Mouse (Mus musculus) heart, adult 18-20 months (tissue): ENCODE results near the gene Ipo5. TPM values are rescaled to one million over a fixed set of nuclear protein-coding genes. Genes with fewer than 3 reads are reported as not detected.

Source experiments
- DNase-seq, 2 experiments: peaks; one replicate each; pipeline ENCODE4 v3.0.0; 2021 to 2022; ENCODE audit warnings: mixed read lengths in 1 of 2
- long read RNA-seq, 2 experiments: library from polyadenylated mRNA; stranded (forward); transcript quantifications; one replicate each; pipeline ENCODE4 v2.0.0; 2021
- total RNA-seq, 2 experiments: library from RNA; stranded (reverse); gene quantifications; 2 replicates each; pipeline ENCODE4 v1.2.3; 2021

Ipo5 gene
- 100 to 1,000 TPM; 114 to 118 TPM for total RNA-seq
- long read RNA-seq, experiment 1, full-length matches to known transcripts, result 59 of 84 reads
- long read RNA-seq, experiment 1, partial matches to known transcripts, result 21 of 84 reads
- long read RNA-seq, experiment 1, other reads (novel, unspliced or antisense), result 4 of 84 reads
- long read RNA-seq, experiment 2, full-length matches to known transcripts, result 19 of 38 reads
- long read RNA-seq, experiment 2, partial matches to known transcripts, result 11 of 38 reads
- long read RNA-seq, experiment 2, other reads (novel, unspliced or antisense), result 8 of 38 reads

DNA sequence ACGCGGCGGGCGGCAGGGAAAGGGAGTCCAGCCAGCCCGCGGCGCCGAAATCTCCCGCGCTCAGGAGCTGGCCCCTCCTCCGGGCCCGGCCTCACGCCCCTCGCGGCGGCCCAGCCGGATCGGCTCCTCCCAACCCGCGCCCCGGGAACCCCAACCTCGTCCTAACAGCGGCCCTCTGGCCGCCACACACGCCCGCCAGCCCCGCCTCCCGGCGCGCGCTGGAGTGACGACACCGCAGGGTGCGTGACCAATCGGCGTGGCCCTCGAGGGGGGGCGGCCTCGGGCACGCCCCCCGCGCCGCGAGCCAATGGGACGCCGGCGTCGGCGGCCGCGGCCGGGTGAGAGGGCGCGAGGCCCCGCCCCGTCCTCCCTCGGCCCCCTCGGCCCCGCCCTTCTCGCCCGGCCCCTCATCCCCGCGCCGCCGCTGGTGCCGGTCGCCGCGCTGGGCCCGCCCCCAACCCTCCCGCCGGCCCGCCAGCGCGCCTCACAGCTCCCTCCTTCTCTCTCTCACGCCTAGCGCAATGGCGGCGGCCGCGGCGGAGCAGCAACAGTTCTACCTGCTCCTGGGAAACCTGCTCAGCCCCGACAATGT, at the start of gene Ipo5:
Gene Ipo5 (plus strand): TSS at position 492 of the 592 bp plus-strand sequence.
- DNase-seq, result peak; percentile 96 to 97

DNA sequence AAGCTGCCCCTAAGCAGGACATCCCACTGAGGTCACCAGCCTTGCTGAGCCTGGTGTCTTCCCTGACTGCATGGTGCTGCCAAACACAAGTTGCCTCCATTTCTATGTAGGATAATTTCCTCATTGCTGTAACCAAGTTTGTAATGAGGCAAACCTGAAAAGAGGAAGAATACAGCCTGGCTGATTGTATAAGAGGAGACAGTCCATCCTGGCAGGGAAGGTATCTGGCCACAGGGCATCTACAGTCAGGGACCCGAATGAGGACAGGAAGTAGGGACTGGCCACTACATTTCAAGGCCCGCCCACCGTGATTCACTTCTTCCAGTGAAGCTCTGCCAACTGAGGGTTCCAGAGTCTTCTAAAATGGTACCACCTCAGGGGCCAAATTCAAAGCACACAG, 47.8 kb upstream of the Ipo5 start:
- DNase-seq, result no peak

DNA sequence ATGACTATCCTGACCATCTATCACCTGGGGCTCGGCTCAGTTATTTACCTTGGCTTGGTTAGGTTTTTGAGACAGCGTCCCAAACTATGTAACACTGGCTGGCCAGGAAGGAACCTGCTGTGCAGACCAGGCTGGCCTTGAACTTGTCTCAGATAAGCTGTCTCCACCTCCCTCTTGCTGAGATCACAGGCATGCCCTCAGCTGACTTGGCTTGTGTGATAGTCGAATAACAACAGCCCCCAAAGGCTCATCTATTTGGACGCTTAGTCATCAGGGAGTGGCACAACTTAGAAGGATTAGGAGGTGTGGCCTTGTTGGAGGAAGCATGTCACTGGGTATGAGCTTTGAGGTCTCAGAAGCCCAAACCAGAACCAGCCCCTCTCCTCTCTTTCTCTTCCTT, 46.1 kb upstream of the Ipo5 start:
- DNase-seq, result no peak

DNA sequence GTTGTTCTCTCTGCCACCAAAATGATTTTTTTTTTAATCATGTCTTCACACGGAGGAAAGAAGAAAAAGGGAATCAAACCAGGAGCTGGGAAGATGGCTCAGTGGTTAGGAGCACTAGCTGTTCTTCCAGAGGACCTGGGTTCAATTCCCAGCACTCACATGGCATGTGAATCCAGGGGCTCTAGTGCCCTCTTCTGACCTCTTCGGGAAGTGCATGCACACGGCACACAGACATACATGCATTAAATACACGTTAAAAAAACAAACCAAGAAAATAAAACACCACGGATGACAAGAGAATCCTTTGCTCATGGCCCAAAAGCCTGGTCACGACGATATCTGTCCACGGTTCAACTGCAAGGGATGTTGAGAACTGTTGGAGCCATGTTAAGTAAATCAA, 44.5 kb upstream of the Ipo5 start:
- DNase-seq, result no peak

DNA sequence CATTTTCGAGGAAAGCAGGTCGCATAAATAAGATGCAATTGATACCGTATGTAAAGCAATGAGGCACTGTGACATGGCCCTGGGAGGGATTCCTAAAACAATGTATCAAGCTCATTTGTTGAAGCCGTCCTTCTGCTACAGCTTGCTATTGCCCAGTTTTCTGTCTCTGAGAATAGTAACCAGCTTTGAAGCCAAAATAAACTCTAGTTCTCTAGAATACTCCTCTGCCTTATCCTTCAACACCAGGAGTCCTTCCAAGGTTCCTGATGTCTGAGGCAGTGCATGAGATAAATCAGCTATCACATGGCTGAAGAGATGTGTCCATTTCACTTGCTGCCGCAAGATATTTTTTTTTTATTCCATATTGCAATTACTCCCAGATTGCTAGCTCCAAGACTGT, 43.9 kb upstream of the Ipo5 start:
- peak; percentile 38 to 52 for DNase-seq

DNA sequence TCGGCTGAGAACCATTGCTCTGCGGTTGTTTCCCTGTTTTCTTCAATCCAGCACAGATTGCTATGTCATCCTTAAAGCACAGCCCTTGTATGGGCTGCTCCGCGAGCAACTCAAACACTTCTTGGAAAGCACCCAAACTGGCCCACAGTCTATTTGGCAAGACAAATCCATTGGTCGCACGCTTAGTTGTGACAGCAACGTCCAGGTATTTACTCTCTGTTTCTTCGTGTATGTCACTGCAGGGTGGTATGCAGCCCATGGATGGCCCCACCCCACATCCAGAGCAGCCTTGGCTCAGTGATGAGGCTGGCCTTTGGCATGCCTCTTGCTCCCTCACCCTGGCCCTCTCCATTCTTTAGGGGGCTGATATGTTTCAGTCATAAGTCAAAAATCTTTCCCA, 42.5 kb upstream of the Ipo5 start:
- peak; percentile 66 to 71 for DNase-seq

DNA sequence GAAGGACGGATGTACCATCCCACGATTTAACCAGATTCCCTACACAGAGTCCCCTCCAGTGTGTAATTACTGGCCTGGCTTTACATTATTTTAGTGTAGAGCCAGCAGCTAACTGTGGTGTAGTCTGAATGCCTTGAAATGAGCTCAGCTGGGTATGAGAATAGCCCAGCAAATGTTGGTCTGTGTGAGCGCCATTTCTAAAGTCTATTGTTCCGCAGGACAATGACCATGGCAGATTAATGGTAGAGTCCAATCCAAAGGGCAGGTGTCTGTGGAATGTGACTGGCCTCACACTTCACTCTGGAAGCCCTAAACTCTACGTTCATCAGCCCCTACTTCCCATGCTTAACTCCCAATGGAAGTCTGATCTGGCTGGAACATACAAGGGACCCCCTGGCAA, 40.3 kb upstream of the Ipo5 start:
- no peak for DNase-seq

DNA sequence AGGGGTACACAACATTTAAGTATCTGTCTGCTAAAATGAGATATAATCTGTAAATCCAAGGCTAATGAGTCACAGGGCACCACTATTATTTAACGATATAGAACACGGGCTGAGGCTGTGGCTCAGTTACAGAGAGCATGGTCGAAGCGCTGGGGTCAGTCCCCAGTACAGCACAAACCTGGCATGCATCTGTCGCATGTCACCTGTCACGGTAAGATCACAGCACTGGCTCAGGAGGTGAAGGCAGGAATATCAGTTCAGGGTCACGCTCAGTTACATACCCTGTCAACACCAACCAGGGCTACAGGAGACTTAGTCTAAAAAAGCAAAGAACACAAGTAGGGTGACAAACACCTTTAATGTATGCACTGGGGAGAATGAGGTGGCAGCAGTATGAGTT, 36.6 kb upstream of the Ipo5 start:
- no peak for DNase-seq

DNA sequence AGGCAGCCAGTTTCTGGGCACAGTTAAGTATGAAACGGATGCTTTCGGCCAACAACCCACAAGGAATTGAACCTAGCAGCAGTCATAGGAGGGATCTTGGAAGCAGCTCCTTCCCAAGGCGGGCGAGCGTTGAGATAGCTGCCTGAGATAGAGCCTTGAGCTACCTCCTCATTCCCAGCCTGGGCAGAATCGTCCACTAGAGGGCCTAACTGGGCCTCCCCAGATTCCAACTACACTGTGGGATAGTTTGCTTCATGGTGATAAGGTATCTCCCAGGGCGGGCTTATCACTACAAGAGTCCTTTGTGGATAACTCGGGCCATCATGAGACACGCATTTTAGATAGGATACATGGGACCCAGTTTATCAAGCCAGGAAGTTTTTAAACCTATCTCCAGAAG, 35.9 kb upstream of the Ipo5 start:
- DNase-seq, result peak in 1 of 2 experiments; percentile 7

DNA sequence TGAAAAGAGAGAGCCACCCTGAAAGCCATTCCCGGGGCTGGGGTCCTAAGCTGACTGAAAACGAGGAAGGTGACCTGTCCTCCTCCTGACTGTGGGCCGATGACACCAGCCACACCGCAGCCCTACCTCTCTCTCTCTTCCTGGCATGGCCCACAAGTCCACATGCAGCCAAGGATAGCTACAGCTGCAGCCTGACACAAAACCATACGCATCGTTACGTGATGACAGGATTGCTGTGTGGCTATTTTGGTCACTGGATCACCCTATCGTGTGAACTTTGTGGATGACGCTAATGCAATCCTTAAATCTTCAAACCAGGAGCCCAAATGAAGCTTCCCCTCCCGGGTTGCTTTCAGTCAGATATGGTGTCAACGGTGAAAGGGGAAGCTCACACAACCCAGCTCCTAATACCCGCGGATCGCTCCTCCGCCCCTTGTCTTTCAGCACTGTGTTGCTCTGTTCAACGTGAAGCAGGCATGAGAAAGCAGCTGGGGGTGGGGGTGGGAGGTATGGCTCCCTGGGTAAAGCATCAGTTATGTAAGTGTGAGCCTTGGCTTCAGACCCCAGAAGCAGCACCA, 35.1 kb upstream of the Ipo5 start:
- DNase-seq, result peak; percentile 36 to 44

DNA sequence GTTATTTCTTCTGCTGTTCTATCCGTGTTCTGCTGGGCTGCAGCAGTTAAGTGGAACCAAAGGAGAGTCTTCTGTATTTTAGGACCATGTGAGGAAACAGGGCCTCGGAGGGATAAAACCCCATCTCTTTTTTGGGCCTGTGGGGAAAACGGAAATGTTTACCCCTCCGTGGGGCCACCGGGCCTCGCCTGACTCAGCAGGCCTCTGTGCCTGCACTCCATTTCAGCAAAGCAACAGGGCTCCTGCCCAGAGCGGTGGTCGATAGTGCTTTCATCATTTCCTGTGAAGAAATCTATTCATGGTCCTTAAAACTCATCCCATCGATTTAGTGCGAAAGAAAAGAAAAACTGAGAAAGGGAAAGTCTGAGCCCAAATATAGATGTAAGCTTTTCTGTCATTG, 33.9 kb upstream of the Ipo5 start:
- DNase-seq, result no peak

DNA sequence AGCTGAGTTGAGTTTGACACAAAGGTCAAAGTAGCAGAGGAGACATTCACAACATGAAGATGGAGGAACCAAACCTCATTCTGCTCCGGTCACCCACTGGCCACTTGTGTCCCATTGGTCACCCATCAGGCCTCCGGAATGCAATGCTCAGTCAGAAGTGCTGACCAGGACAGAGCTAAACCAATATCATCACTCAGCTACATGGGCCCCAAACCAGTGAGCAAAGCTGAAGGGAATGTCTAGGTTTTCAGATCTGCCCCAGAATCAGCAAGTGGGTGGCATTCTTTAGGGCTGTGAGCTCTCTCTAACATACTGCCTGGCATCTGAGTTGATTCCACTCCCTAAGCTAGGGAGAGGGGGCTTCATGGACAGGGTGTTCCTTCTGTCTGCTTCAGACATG, 32.0 kb upstream of the Ipo5 start:
- DNase-seq, result no peak

DNA sequence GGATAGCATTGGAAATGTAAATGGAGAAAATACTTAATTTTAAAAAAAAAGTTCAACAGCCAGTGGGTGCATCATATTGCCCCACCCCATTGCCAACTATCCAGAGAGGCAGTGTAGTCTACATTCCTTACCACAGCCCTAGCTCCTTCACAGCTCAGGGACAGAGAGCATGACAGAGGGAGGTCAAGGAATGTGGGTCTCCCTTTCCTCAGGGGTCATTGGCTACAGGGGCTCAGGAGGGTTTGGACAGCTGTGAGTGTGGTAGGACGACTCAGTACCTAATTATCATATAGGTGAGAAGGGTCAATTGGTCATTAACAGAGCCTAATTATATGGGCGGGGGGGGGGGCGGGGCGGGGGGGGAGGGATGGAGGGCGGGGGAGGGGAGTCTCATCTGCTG, 30.4 kb upstream of the Ipo5 start:
- no peak for DNase-seq

DNA sequence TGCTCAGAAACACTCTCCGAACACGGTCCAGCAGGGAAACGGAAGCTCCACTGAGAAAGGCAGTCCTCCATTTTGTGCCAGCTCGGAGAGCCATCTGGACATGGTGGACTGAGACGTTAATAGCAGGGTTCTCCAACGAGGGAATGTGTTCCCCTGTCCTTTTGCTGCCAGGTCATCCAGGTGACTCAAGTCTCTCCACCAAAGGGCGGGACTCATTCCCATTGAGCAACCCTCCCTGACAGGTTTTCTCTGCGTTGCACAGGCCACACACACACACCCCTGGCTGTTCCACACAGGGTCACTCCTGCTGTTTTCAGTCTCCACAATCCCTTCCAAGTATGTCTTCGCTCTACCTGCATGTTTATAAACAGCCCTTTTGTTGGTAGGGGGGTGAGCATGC, 30.0 kb upstream of the Ipo5 start:
- no peak for DNase-seq

DNA sequence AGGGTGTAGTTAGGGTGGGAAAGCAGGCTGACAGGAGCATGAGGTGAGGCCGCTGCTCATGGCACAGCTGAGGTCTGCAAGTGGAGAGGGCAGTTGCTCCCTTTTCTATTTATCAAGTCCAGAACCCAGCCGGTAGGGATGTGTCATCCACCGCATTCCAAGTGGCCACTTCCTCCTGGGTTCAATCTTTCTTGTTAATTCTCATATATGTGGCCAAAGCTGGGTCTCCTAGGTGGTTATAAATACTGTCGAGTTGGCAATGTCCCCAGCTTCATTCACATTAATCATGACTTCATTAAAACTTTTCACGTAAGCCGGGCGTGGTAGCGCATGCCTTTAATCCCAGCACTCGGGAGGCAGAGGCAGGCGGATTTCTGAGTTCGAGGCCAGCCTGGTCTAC, 22.3 kb upstream of the Ipo5 start:
- no peak for DNase-seq

DNA sequence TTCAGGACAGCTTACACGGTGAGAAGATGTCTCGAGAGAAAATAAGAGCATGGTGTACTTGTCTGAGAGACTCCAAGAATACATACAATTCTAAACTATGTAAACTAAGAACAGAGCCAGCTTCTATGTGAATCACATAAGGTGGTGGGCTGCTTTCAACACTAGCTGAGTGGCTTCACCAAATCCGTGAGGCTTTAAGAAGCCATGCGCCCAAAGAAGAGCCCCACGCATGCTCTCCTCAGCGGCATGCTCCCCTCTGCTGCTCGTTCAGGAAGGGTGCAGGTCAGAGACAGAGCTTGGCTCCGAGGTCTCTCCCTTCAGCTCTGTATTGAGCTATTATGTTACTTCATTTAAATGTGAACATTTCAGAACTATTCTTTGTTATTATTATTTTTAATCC, 18.7 kb upstream of the Ipo5 start:
- DNase-seq, result no peak

DNA sequence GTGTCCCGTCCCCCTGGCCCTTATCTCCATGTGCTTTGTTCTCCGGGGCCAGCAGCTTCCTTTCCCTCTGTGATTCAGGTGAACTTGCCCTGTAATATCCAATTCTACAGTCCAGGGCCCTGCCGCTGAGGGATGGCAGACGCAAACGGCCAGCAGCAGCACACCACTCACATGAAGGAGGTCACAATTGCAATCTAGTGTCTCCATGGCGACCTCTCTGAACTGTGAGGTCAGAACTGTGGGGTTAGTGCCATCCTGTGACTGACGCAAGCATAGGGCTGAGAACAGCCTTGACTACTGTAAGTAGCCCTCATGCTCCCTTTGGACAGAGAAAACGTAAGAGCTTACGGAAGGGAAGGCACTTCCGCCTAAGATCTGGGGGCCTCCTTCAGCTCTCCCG, 14.4 kb upstream of the Ipo5 start:
- no peak for DNase-seq

DNA sequence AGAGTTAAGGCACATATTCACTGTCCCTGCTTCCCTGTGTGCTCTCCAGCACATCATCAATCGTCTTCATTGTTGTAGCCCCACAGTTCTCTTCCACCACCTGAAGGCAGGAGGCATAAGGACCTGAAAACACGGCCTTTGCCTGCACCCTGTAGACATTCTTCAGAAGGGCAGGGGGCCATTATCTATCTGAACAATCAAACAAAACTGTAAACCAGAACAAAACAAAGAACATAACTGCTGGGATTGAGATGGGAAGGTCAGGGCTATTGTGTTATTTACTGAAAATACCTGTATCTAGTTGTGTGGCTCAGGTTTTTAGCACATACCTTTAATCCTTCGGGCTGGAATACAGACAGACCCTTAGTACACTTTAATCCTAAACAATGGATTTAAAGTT, 12.1 kb upstream of the Ipo5 start:
- DNase-seq, result no peak

DNA sequence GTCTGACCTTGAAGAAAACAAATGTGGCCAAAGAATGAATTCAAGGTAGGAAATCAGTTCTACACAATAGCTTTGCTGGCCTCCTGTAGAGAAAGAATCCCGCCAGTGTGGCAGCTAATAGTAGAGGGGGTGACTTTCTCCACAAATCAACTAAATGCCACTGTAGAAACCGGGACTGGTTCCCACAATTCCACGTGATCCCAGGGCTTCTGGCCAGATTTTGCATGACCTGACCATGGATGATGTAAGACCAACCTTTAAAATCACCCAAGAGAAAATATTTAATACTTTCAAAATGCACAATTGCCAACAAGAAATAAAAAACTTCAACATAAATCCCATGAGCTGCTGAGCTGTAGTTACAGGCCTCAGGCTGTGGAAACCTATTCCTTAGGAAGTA, 1.6 kb upstream of the Ipo5 start:
- DNase-seq, result peak; percentile 24 to 52

DNA sequence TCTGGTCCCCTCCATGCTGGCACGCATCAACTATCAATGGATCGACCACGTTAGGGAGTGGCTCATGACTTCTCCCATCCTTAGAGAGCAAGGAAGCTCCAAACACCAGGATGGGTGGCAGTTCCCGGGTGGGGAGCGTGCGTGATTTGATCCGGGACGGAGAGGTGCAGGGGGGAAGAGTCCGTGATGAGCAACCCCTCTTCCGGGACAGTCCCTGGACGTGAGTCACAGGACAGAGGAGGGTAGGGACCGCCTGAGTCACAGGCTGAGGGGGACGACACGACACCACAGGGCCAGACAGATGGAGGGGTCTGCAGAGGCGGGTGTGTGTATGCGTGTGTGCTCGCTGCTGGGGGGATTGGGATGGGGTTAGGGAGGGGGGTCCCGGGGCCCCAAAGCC, 704 bp upstream of the Ipo5 start:
- DNase-seq, result peak in 1 of 2 experiments; percentile 44

DNA sequence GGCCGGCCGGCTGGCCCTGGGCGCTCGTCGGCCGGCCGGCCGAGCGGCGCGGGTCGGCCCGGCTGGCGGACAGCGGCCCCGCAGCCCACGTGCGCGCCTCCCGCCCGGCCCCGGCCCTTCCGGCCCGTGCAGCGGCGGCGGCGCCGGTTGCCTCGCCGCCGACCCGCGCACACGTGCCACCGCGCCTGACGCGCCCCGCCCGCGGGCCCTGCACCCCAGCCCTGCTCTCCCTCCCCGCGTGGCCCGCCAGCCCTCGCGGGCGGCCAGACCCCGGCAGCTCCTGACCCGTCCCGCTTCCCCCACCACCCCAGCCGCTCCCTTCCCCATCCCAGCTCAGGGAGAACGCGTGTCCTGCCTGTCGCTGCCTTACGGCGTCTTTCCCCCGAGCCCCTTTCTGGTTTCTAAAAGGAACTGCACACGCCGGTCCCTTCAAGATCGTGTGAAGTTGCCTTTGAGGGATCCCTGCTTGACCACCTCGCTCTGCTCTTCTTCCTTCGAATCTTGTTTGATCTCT, 421 bp downstream of the Ipo5 start:
- peak; percentile 26 to 43 for DNase-seq

DNA sequence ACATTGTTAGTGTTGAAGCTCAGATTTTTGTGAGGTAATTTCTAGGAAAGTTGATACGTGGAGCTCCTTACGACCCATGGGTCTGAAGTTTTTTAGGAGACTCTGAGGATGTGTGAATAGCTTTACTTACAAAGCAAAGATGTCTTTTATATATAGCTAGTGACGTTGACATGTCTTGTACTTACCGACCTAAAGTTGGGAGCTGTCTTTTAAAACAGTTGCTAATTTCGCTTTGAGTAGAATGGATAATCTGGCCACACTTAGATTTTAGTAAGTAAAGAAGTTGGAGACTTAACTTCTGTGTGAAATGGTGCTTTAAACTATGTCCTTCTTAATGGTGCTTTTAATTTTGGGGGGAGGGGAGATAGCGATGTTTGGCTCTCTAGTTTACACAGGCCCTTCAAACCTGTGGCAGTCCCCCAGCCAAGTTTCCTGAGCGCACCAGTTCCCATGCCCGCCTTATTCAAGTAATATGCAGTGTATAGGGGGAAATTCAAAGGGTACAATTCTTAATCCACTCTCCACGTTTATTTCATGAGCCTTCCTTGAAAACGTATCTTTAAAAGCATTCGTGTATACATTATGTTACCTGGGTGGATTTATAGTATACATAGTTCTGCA, 1.2 kb downstream of the Ipo5 start:
- no peak for DNase-seq

DNA sequence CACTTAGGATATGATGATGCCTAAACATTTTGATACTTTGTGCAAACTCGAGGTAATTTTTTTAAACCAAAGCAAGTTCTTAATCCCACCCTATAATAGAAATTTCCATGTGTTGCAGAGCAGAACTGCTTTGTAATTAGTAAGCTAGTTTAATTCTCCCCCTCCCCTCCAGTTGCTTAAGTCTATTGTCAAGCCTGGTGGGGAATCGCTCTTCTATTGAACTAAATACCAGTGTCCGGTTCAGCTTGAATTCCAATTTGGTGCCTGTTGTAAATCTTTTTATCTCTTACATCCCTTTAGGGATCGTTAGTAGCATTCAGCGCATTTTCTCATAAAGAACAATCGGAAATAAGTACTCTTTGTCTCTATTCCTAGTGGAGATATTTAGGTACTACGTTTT, 1.9 kb downstream of the Ipo5 start:
- no peak for DNase-seq
